Mouse (Mus musculus): Measurements from ENCODE around the gene Armc2. TPM values are rescaled to one million over a fixed set of nuclear protein-coding genes. Genes with fewer than 3 reads are reported as not detected.

Gene Armc2
- polyA plus RNA-seq, 2 experiments = 3.6 to 4.8 TPM

- peaks cover 17% of the 10 kb centered on the region for H3K4me1 ChIP-seq (ENCODE audit: control insufficient read depth, insufficient read depth, low read length)
- no peak for TF ChIP-seq POLR2A (IDR thresholded peaks at IDR 0.05; ENCODE audit: borderline replicate concordance, extremely low read depth, insufficient read depth, insufficient read length)
- no peak for DNase-seq (ENCODE audit: low spot score)
- 47% methylated on average over 3 of the region's 3 CpGs for WGBS
- no peak overlapping the region for H3K4me2 ChIP-seq (replicated peaks; ENCODE audit: low read depth, low read length, severe bottlenecking)
- H3K4me3 ChIP-seq (replicated peaks; ENCODE audit: low read length) = no peak overlapping the region
- no peaks in the 10 kb centered on the region for H3K9me3 ChIP-seq (ENCODE audit: control insufficient read depth, low read length)
- H3K27ac ChIP-seq (replicated peaks; ENCODE audit: low read depth, low read length) = no peak overlapping the region
- no peaks in the 10 kb centered on the region for H3K27me3 ChIP-seq (ENCODE audit: control insufficient read depth, insufficient read depth, low read length)
- no peak for ATAC-seq (ENCODE audit: low FRiP score, low read depth)
- no peak overlapping the region for H3K9ac ChIP-seq (ENCODE audit: low read depth, low read length, severe bottlenecking)
- H3K36me3 ChIP-seq (ENCODE audit: control insufficient read depth, insufficient read depth, low read length) = no peaks in the 10 kb centered on the region
Observed at GRCm38 (mm10) chr10:42033571-42033970, 15.3 kb upstream of the Armc2 start.

- no peaks in the 10 kb centered on the region for H3K36me3 ChIP-seq (ENCODE audit: control insufficient read depth, insufficient read depth, low read length)
- H3K4me1 ChIP-seq (ENCODE audit: control insufficient read depth, insufficient read depth, low read length) = peaks cover 12% of the 10 kb centered on the region
- H3K4me3 ChIP-seq (replicated peaks; ENCODE audit: low read length) = no peak overlapping the region
- no peaks in the 10 kb centered on the region for H3K27me3 ChIP-seq (ENCODE audit: control insufficient read depth, insufficient read depth, low read length)
- no peak overlapping the region for H3K9ac ChIP-seq (ENCODE audit: low read depth, low read length, severe bottlenecking)
- no peak for TF ChIP-seq POLR2A (IDR thresholded peaks at IDR 0.05; ENCODE audit: borderline replicate concordance, extremely low read depth, insufficient read depth, insufficient read length)
- peak; percentile 65 for DNase-seq (ENCODE audit: low spot score)
- H3K4me2 ChIP-seq (replicated peaks; ENCODE audit: low read depth, low read length, severe bottlenecking) = peak overlapping the region; percentile 33
- WGBS = 17% methylated on average over 16 of the region's 16 CpGs
- H3K9me3 ChIP-seq (ENCODE audit: control insufficient read depth, low read length) = no peaks in the 10 kb centered on the region
- no peak overlapping the region for H3K27ac ChIP-seq (replicated peaks; ENCODE audit: low read depth, low read length)
- no peak for ATAC-seq (ENCODE audit: low FRiP score, low read depth)
Observed at GRCm38 (mm10) chr10:42031021-42031420, 12.8 kb upstream of the Armc2 start.

GRCm38 (mm10) chr10:42029502-42029901 is 11.3 kb upstream of the Armc2 start:
- DNase-seq (ENCODE audit: low spot score) (no peak), ATAC-seq (ENCODE audit: low FRiP score, low read depth) (no peak)
- Histone ChIP-seq H3K27ac (replicated peaks; ENCODE audit: low read depth, low read length) (no peak overlapping the region), H3K27me3 (ENCODE audit: control insufficient read depth, insufficient read depth, low read length) (no peaks in the 10 kb centered on the region), H3K4me3 (replicated peaks; ENCODE audit: low read length) (no peak overlapping the region), H3K4me1 (ENCODE audit: control insufficient read depth, insufficient read depth, low read length) (peaks cover 11% of the 10 kb centered on the region; the same call in 1 of the 2 replicates), H3K4me2 (replicated peaks; ENCODE audit: low read depth, low read length, severe bottlenecking) (no peak overlapping the region), H3K36me3 (ENCODE audit: control insufficient read depth, insufficient read depth, low read length) (no peaks in the 10 kb centered on the region), H3K9ac (ENCODE audit: low read depth, low read length, severe bottlenecking) (no peak overlapping the region), H3K9me3 (ENCODE audit: control insufficient read depth, low read length) (no peaks in the 10 kb centered on the region)
- WGBS = 59% methylated on average over 5 of the region's 5 CpGs
- TF ChIP-seq POLR2A (IDR thresholded peaks at IDR 0.05; ENCODE audit: borderline replicate concordance, extremely low read depth, insufficient read depth, insufficient read length) = no peak

GRCm38 (mm10) chr10:42027337-42027736 is 9.1 kb upstream of the Armc2 start:
- no peak overlapping the region for H3K27ac ChIP-seq (replicated peaks; ENCODE audit: low read depth, low read length)
- H3K4me1 ChIP-seq (ENCODE audit: control insufficient read depth, insufficient read depth, low read length) = peaks cover 11% of the 10 kb centered on the region; the same call in 1 of the 2 replicates
- TF ChIP-seq POLR2A (IDR thresholded peaks at IDR 0.05; ENCODE audit: borderline replicate concordance, extremely low read depth, insufficient read depth, insufficient read length) = no peak
- no peaks in the 10 kb centered on the region for H3K36me3 ChIP-seq (ENCODE audit: control insufficient read depth, insufficient read depth, low read length)
- H3K4me2 ChIP-seq (replicated peaks; ENCODE audit: low read depth, low read length, severe bottlenecking) = no peak overlapping the region
- DNase-seq (ENCODE audit: low spot score) (no peak), ATAC-seq (ENCODE audit: low FRiP score, low read depth) (no peak)
- WGBS = 75% methylated on average over 11 of the region's 11 CpGs
- H3K9me3 ChIP-seq (ENCODE audit: control insufficient read depth, low read length) = no peaks in the 10 kb centered on the region
- H3K27me3 ChIP-seq (ENCODE audit: control insufficient read depth, insufficient read depth, low read length) = no peaks in the 10 kb centered on the region
- no peak overlapping the region for H3K9ac ChIP-seq (ENCODE audit: low read depth, low read length, severe bottlenecking)
- no peak overlapping the region for H3K4me3 ChIP-seq (replicated peaks; ENCODE audit: low read length)

- H3K27ac ChIP-seq (replicated peaks; ENCODE audit: low read depth, low read length) = no peak overlapping the region
- no peaks in the 10 kb centered on the region for H3K27me3 ChIP-seq (ENCODE audit: control insufficient read depth, insufficient read depth, low read length)
- DNase-seq (ENCODE audit: low spot score) = no peak
- no peak for ATAC-seq (ENCODE audit: low FRiP score, low read depth)
- no peak for TF ChIP-seq POLR2A (IDR thresholded peaks at IDR 0.05; ENCODE audit: borderline replicate concordance, extremely low read depth, insufficient read depth, insufficient read length)
- 71% methylated on average over 6 of the region's 6 CpGs for WGBS
- no peak overlapping the region for H3K9ac ChIP-seq (ENCODE audit: low read depth, low read length, severe bottlenecking)
- H3K4me3 ChIP-seq (replicated peaks; ENCODE audit: low read length) = no peak overlapping the region
- H3K4me2 ChIP-seq (replicated peaks; ENCODE audit: low read depth, low read length, severe bottlenecking) = no peak overlapping the region
- H3K36me3 ChIP-seq (ENCODE audit: control insufficient read depth, insufficient read depth, low read length) = no peaks in the 10 kb centered on the region
- peaks cover 5% of the 10 kb centered on the region; the same call in 1 of the 2 replicates for H3K4me1 ChIP-seq (ENCODE audit: control insufficient read depth, insufficient read depth, low read length)
- no peaks in the 10 kb centered on the region for H3K9me3 ChIP-seq (ENCODE audit: control insufficient read depth, low read length)
Observed at GRCm38 (mm10) chr10:42024406-42024805, 6.2 kb upstream of the Armc2 start.

- no peak for TF ChIP-seq POLR2A (IDR thresholded peaks at IDR 0.05; ENCODE audit: borderline replicate concordance, extremely low read depth, insufficient read depth, insufficient read length)
- no peak overlapping the region for H3K9ac ChIP-seq (ENCODE audit: low read depth, low read length, severe bottlenecking)
- ATAC-seq (ENCODE audit: low FRiP score, low read depth) = no peak
- H3K4me2 ChIP-seq (replicated peaks; ENCODE audit: low read depth, low read length, severe bottlenecking) = no peak overlapping the region
- no peak overlapping the region for H3K27ac ChIP-seq (replicated peaks; ENCODE audit: low read depth, low read length)
- WGBS = 80% methylated on average over 9 of the region's 9 CpGs
- no peaks in the 10 kb centered on the region for H3K9me3 ChIP-seq (ENCODE audit: control insufficient read depth, low read length)
- H3K36me3 ChIP-seq (ENCODE audit: control insufficient read depth, insufficient read depth, low read length) = no peaks in the 10 kb centered on the region
- H3K4me1 ChIP-seq (ENCODE audit: control insufficient read depth, insufficient read depth, low read length) = peaks cover 10% of the 10 kb centered on the region
- DNase-seq (ENCODE audit: low spot score) = no peak
- H3K4me3 ChIP-seq (replicated peaks; ENCODE audit: low read length) = no peak overlapping the region
- no peaks in the 10 kb centered on the region for H3K27me3 ChIP-seq (ENCODE audit: control insufficient read depth, insufficient read depth, low read length)
Observed at GRCm38 (mm10) chr10:42021536-42021935, 3.3 kb upstream of the Armc2 start.
